Mouse (Mus musculus) thymus, postnatal 0 days (tissue): ENCODE measurements around the gene Slc27a5. TPM values are rescaled to one million over a fixed set of nuclear protein-coding genes. Genes with fewer than 3 reads are reported as not detected.

ENCODE experiments used
- DNase-seq: peaks from one replicate; pipeline ENCODE4 v3.0.0-alpha.2; 2015; ENCODE audit warnings: low spot score
- polyA plus RNA-seq: library from polyadenylated mRNA; unstranded; fragments of >200 nt; fragmentation: Nextera tagmentation; extraction: Ambion mirVana; gene quantifications from 2 replicates; pipeline ENCODE4 v1.2.1, GENCODE M21; 2015

Slc27a5 gene
- polyA plus RNA-seq, 1 experiment from 2014 or later, result 0.08 TPM

- DNase-seq, result peak; percentile 78
Observed at GRCm38 (mm10) chr7:13024805-13025204, 26.8 kb upstream of the Slc27a5 start.

GRCm38 (mm10) chr7:13023928-13024731 lies 26.1 kb upstream of the Slc27a5 start:
- DNase-seq, result peak; percentile 96

- peak; percentile 79 for DNase-seq
Observed at GRCm38 (mm10) chr7:13022773-13023535, 25.0 kb upstream of the Slc27a5 start.

GRCm38 (mm10) chr7:13015217-13015616 lies 17.2 kb upstream of the Slc27a5 start:
- no peak for DNase-seq

GRCm38 (mm10) chr7:13014275-13014839 lies 16.4 kb upstream of the Slc27a5 start:
- no peak for DNase-seq

GRCm38 (mm10) chr7:13013671-13014070 lies 15.7 kb upstream of the Slc27a5 start:
- no peak for DNase-seq

GRCm38 (mm10) chr7:13010005-13010908 lies 12.3 kb upstream of the Slc27a5 start, which contains the start of gene Zbtb45:
Zbtb45 (minus strand) TSS chr7:13010034.
- no peak for DNase-seq

GRCm38 (mm10) chr7:13009143-13010004 lies 11.4 kb upstream of the Slc27a5 start:
- DNase-seq, result peak; percentile 95

- DNase-seq, result no peak
Observed at GRCm38 (mm10) chr7:13007341-13008092, 9.5 kb upstream of the Slc27a5 start.

GRCm38 (mm10) chr7:13006531-13006930 lies 8.5 kb upstream of the Slc27a5 start:
- DNase-seq, result no peak

GRCm38 (mm10) chr7:13006011-13006410 lies 8.0 kb upstream of the Slc27a5 start:
- no peak for DNase-seq

GRCm38 (mm10) chr7:13003380-13003779 lies 5.4 kb upstream of the Slc27a5 start:
- DNase-seq, result no peak

- no peak for DNase-seq
Observed at GRCm38 (mm10) chr7:13001584-13001983, 3.6 kb upstream of the Slc27a5 start.

GRCm38 (mm10) chr7:12998851-12999250 lies 859 bp upstream of the Slc27a5 start, which contains the start of gene Trim28:
Trim28 (plus strand) TSS chr7:12999114.
- DNase-seq, result no peak

- DNase-seq, result no peak
Observed at GRCm38 (mm10) chr7:12997230-12997629, 762 bp downstream of the Slc27a5 start.

GRCm38 (mm10) chr7:12995862-12996261 lies 2.1 kb downstream of the Slc27a5 start:
- no peak for DNase-seq

- no peak for DNase-seq
Observed at GRCm38 (mm10) chr7:12993148-12993547, 4.8 kb downstream of the Slc27a5 start.

GRCm38 (mm10) chr7:12992222-12992621 lies 5.8 kb downstream of the Slc27a5 start:
- peak; percentile 63 for DNase-seq
